Mouse (Mus musculus) hindbrain, embryonic 15.5 days (tissue): ENCODE measurements around the gene Acadm. TPM values are rescaled to one million over a fixed set of nuclear protein-coding genes. Genes with fewer than 3 reads are reported as not detected.

Experiments used
- ATAC-seq: fragments of 200-750 bp; cut with Nextera tagmentation; 2 replicates; pipeline ENCODE4 v1.8.0; 2017; ENCODE audit warnings: low read depth, moderate number of reproducible peaks, moderate TSS enrichment; ENCODE audit not compliant: low FRiP score
- H3K27ac ChIP-seq: fragments of 300-500 bp; sonication (generic); replicated peaks from 2 replicates; pipeline ENCODE4 v1.5.1; 2015; ENCODE audit warnings: mild to moderate bottlenecking, inconsistent platforms
- H3K27me3 ChIP-seq: fragments of 300-500 bp; sonication (generic); 2 replicates; pipeline ENCODE4 v1.6.1; 2015; ENCODE audit warnings: control low read depth, inconsistent platforms
- H3K36me3 ChIP-seq: fragments of 300-500 bp; sonication (generic); 2 replicates; pipeline ENCODE4 v1.6.1; 2015; ENCODE audit warnings: control low read depth, inconsistent platforms
- H3K4me1 ChIP-seq: fragments of 300-500 bp; sonication (generic); replicated peaks from 2 replicates; pipeline ENCODE4 v1.6.1; 2015; ENCODE audit warnings: control low read depth, inconsistent platforms
- H3K4me2 ChIP-seq: fragments of 300-500 bp; sonication (generic); 2 replicates; pipeline ENCODE4 v1.6.1; 2015; ENCODE audit warnings: moderate library complexity, mild to moderate bottlenecking, inconsistent platforms
- H3K4me3 ChIP-seq: fragments of 300-500 bp; sonication (generic); 2 replicates; pipeline ENCODE4 v1.5.1; 2015; ENCODE audit warnings: mild to moderate bottlenecking, inconsistent platforms
- H3K9ac ChIP-seq: fragments of 300-500 bp; sonication (generic); 2 replicates; pipeline ENCODE4 v1.6.1; 2015; ENCODE audit warnings: inconsistent platforms
- H3K9me3 ChIP-seq: fragments of 300-500 bp; sonication (generic); 2 replicates; pipeline ENCODE4 v1.6.1; 2016; ENCODE audit warnings: control low read depth, inconsistent platforms
- WGBS: fragments of 180-500 bp; shearing (Covaris S2); methylation state at CpG from one replicate; pipeline ENCODE4 v1.1.7; 2015; 5-methylcytosine and 5-hydroxymethylcytosine counted together
- polyA plus RNA-seq: library from polyadenylated mRNA; unstranded; fragments of >200 nt; fragmentation: Nextera tagmentation; extraction: Ambion mirVana; gene quantifications from 2 replicates; pipeline ENCODE4 v1.2.1, GENCODE M21; 2015

Gene Acadm
- polyA plus RNA-seq, 1 experiment from 2014 or later: 63.1 TPM

GRCm38 (mm10) chr3:153961632-153962389 lies 17.4 kb upstream of the Acadm start:
- 73% methylated on average over 6 of the region's 6 CpGs for WGBS
- Histone ChIP-seq H3K9me3 (no peaks in the 10 kb centered on the region), H3K4me1 (no peaks in the 10 kb centered on the region), H3K27me3 (no peaks in the 10 kb centered on the region), H3K36me3 (no peaks in the 10 kb centered on the region), H3K9ac (no peak overlapping the region), H3K27ac (no peak overlapping the region), H3K4me3 (no peak overlapping the region), H3K4me2 (no peak overlapping the region)
- ATAC-seq: 0 out of 2 replicates have a peak, but pooled peaks have one; percentile 21

GRCm38 (mm10) chr3:153960884-153961283 lies 16.5 kb upstream of the Acadm start:
- WGBS: 30% methylated on average over 2 of the region's 2 CpGs
- Histone ChIP-seq H3K36me3 (no peaks in the 10 kb centered on the region), H3K9me3 (no peaks in the 10 kb centered on the region), H3K27me3 (no peaks in the 10 kb centered on the region), H3K4me3 (no peak overlapping the region), H3K4me2 (no peak overlapping the region), H3K4me1 (no peaks in the 10 kb centered on the region), H3K9ac (no peak overlapping the region), H3K27ac (no peak overlapping the region)
- ATAC-seq: peak; percentile 36; the same call in 1 of the 2 replicates

GRCm38 (mm10) chr3:153959731-153960207 lies 15.3 kb upstream of the Acadm start:
- H3K4me3 ChIP-seq: no peak overlapping the region
- no peak overlapping the region for H3K9ac ChIP-seq
- peak; percentile 36; the same call in 1 of the 2 replicates for ATAC-seq
- no peaks in the 10 kb centered on the region for H3K36me3 ChIP-seq
- no peaks in the 10 kb centered on the region for H3K9me3 ChIP-seq
- no peak overlapping the region for H3K4me2 ChIP-seq
- H3K4me1 ChIP-seq: no peaks in the 10 kb centered on the region
- WGBS: 79% methylated on average over 9 of the region's 9 CpGs
- H3K27me3 ChIP-seq: no peaks in the 10 kb centered on the region
- no peak overlapping the region for H3K27ac ChIP-seq

GRCm38 (mm10) chr3:153959035-153959730 lies 14.8 kb upstream of the Acadm start:
- Histone ChIP-seq H3K27me3 (no peaks in the 10 kb centered on the region), H3K9me3 (no peaks in the 10 kb centered on the region), H3K9ac (no peak overlapping the region), H3K4me2 (no peak overlapping the region), H3K36me3 (no peaks in the 10 kb centered on the region), H3K27ac (no peak overlapping the region), H3K4me3 (no peak overlapping the region), H3K4me1 (no peaks in the 10 kb centered on the region)
- 100% methylated on average over 1 of the region's 1 CpGs for WGBS
- ATAC-seq: peak; percentile 47; the same call in 1 of the 2 replicates

GRCm38 (mm10) chr3:153957916-153958315 lies 13.5 kb upstream of the Acadm start:
- no peak for ATAC-seq
- H3K4me3 ChIP-seq: no peak overlapping the region
- no peak overlapping the region for H3K9ac ChIP-seq
- H3K4me2 ChIP-seq: no peak overlapping the region
- H3K4me1 ChIP-seq: no peaks in the 10 kb centered on the region
- H3K27me3 ChIP-seq: no peaks in the 10 kb centered on the region
- no peaks in the 10 kb centered on the region for H3K36me3 ChIP-seq
- WGBS: 91% methylated on average over 5 of the region's 5 CpGs
- H3K9me3 ChIP-seq: no peaks in the 10 kb centered on the region
- no peak overlapping the region for H3K27ac ChIP-seq

GRCm38 (mm10) chr3:153948176-153948575 lies 3.7 kb upstream of the Acadm start:
- Histone ChIP-seq H3K9ac (no peak overlapping the region), H3K9me3 (no peaks in the 10 kb centered on the region), H3K4me2 (no peak overlapping the region), H3K36me3 (no peaks in the 10 kb centered on the region), H3K4me1 (peaks cover 12% of the 10 kb centered on the region), H3K27ac (no peak overlapping the region), H3K27me3 (no peaks in the 10 kb centered on the region), H3K4me3 (no peak overlapping the region)
- ATAC-seq: no peak
- WGBS: 90% methylated on average over 2 of the region's 2 CpGs

- Histone ChIP-seq H3K9ac (no peak overlapping the region), H3K27ac (no peak overlapping the region), H3K4me1 (peaks cover 17% of the 10 kb centered on the region), H3K27me3 (no peaks in the 10 kb centered on the region), H3K4me3 (no peak overlapping the region), H3K36me3 (no peaks in the 10 kb centered on the region), H3K4me2 (no peak overlapping the region), H3K9me3 (no peaks in the 10 kb centered on the region)
- ATAC-seq: no peak
- WGBS: 77% methylated on average over 4 of the region's 4 CpGs
Observed at GRCm38 (mm10) chr3:153947271-153947670, 2.8 kb upstream of the Acadm start.

GRCm38 (mm10) chr3:153943901-153944334 lies 514 bp downstream of the Acadm start:
- Histone ChIP-seq H3K4me2 (peak overlapping the region; percentile 62), H3K9ac (peak overlapping the region; percentile 63), H3K36me3 (no peaks in the 10 kb centered on the region; the same call in 1 of the 2 replicates), H3K27me3 (no peaks in the 10 kb centered on the region), H3K4me1 (peaks cover 17% of the 10 kb centered on the region), H3K27ac (peak overlapping the region; percentile 85), H3K4me3 (peak overlapping the region; percentile 62), H3K9me3 (no peaks in the 10 kb centered on the region)
- WGBS: under 1% methylated on average over 19 of the region's 19 CpGs
- ATAC-seq: no peak

GRCm38 (mm10) chr3:153943003-153943640 lies 1.3 kb downstream of the Acadm start:
- ATAC-seq: no peak
- Histone ChIP-seq H3K9ac (no peak overlapping the region), H3K4me3 (peak overlapping the region; percentile 62), H3K36me3 (no peaks in the 10 kb centered on the region; the same call in 1 of the 2 replicates), H3K4me2 (peak overlapping the region; percentile 62), H3K9me3 (no peaks in the 10 kb centered on the region), H3K4me1 (peaks cover 17% of the 10 kb centered on the region), H3K27ac (no peak overlapping the region), H3K27me3 (no peaks in the 10 kb centered on the region)
- 37% methylated on average over 12 of the region's 12 CpGs for WGBS

GRCm38 (mm10) chr3:153941613-153942012 lies 2.8 kb downstream of the Acadm start:
- Histone ChIP-seq H3K27ac (no peak overlapping the region), H3K27me3 (no peaks in the 10 kb centered on the region), H3K4me3 (no peak overlapping the region), H3K9me3 (no peaks in the 10 kb centered on the region), H3K4me1 (peaks cover 17% of the 10 kb centered on the region), H3K4me2 (no peak overlapping the region), H3K9ac (no peak overlapping the region), H3K36me3 (no peaks in the 10 kb centered on the region; the same call in 1 of the 2 replicates)
- 96% methylated on average over 13 of the region's 13 CpGs for WGBS
- no peak for ATAC-seq

- no peak for ATAC-seq
- no peak overlapping the region for H3K27ac ChIP-seq
- no peaks in the 10 kb centered on the region for H3K9me3 ChIP-seq
- H3K36me3 ChIP-seq: peaks cover 4% of the 10 kb centered on the region; the same call in 1 of the 2 replicates
- H3K4me1 ChIP-seq: peaks cover 17% of the 10 kb centered on the region
- H3K4me2 ChIP-seq: no peak overlapping the region
- 94% methylated on average over 9 of the region's 9 CpGs for WGBS
- H3K9ac ChIP-seq: no peak overlapping the region
- no peaks in the 10 kb centered on the region for H3K27me3 ChIP-seq
- H3K4me3 ChIP-seq: no peak overlapping the region
Observed at GRCm38 (mm10) chr3:153940486-153940885, 3.9 kb downstream of the Acadm start.

GRCm38 (mm10) chr3:153940021-153940420 lies 4.4 kb downstream of the Acadm start:
- no peak for ATAC-seq
- H3K4me1 ChIP-seq: peaks cover 13% of the 10 kb centered on the region
- 76% methylated on average over 8 of the region's 8 CpGs for WGBS

More at GRCm38 (mm10) chr3:153940021-153940420, 4.4 kb downstream of the Acadm start:
- Histone ChIP-seq H3K4me3 (no peak overlapping the region), H3K9ac (no peak overlapping the region), H3K4me2 (no peak overlapping the region), H3K27me3 (no peaks in the 10 kb centered on the region), H3K36me3 (peaks cover 5% of the 10 kb centered on the region; the same call in 1 of the 2 replicates), H3K27ac (no peak overlapping the region), H3K9me3 (no peaks in the 10 kb centered on the region)
